Mouse (Mus musculus) C2C12 (cell line): Measurements from ENCODE around the gene Ap5b1. TPM values are rescaled to one million over a fixed set of nuclear protein-coding genes. Genes with fewer than 3 reads are reported as not detected.

Experiments used
- H3K27me3 ChIP-seq: one replicate; pipeline ENCODE4 v1.6.1; 2011; ENCODE audit not compliant: control insufficient read depth, insufficient read depth, insufficient read length
- H3K36me3 ChIP-seq: one replicate; pipeline ENCODE4 v1.6.1; 2011; ENCODE audit not compliant: control insufficient read depth, insufficient read depth
- H3K4me3 ChIP-seq: one replicate; pipeline ENCODE4 v1.5.1; 2011; ENCODE audit warnings: mild to moderate bottlenecking, control low read depth; ENCODE audit not compliant: poor library complexity, insufficient read depth, severe bottlenecking
- H3K79me2 ChIP-seq: one replicate; pipeline ENCODE4 v1.6.1; 2011; ENCODE audit not compliant: control insufficient read depth, insufficient read depth
- H3K79me3 ChIP-seq: one replicate; pipeline ENCODE4 v1.6.1; 2011; ENCODE audit warnings: low read depth, control low read depth
- H3ac ChIP-seq: one replicate; pipeline ENCODE3; 2011; ENCODE audit warnings: low read depth; ENCODE audit not compliant: control insufficient read depth, insufficient read length
- CEBPB ChIP-seq: IDR thresholded peaks from one replicate; pipeline ENCODE4 v1.6.1; 2011; ENCODE audit warnings: low read depth, mild to moderate bottlenecking, control low read depth, moderate library complexity
- CTCF ChIP-seq: IDR thresholded peaks from one replicate; pipeline ENCODE4 v1.5.1; 2011; ENCODE audit not compliant: control insufficient read depth, insufficient read depth, insufficient read length
- FOSL1 ChIP-seq: IDR thresholded peaks from one replicate; pipeline ENCODE4 v1.8.0; 2011; ENCODE audit warnings: mild to moderate bottlenecking, low read length; ENCODE audit not compliant: poor library complexity, insufficient read depth, severe bottlenecking
- MAX ChIP-seq: IDR thresholded peaks from one replicate; pipeline ENCODE4 v1.6.1; 2011; ENCODE audit warnings: mild to moderate bottlenecking, control low read depth
- MYOD1 ChIP-seq: IDR thresholded peaks from one replicate; pipeline ENCODE4 v1.6.1; 2011; ENCODE audit warnings: low read depth; ENCODE audit not compliant: control insufficient read depth, insufficient read length
- MYOG ChIP-seq: IDR thresholded peaks from one replicate; pipeline ENCODE4 v1.6.1; 2011; ENCODE audit not compliant: control insufficient read depth, insufficient read length; ENCODE audit errors: extremely low read depth
- USF1 ChIP-seq: IDR thresholded peaks from one replicate; pipeline ENCODE4 v1.6.1; 2011; ENCODE audit warnings: low read depth, mild to moderate bottlenecking, control low read depth, moderate library complexity
- polyA plus RNA-seq: library from polyadenylated mRNA; unstranded; fragments of >200 nt; fragmentation: generic; extraction: Trizol; gene quantifications from one replicate; pipeline ENCODE4 v1.2.1, GENCODE M21; 2012; ENCODE audit warnings: missing spikeins

Ap5b1 gene
- polyA plus RNA-seq, 1 experiment: 3.9 TPM

- TF ChIP-seq MYOD1: no peak
- TF ChIP-seq CEBPB: no peak
- no peak for TF ChIP-seq MYOG
- no peak for TF ChIP-seq FOSL1
- no peak for TF ChIP-seq CTCF
- TF ChIP-seq MAX: no peak
- TF ChIP-seq USF1: no peak
- H3ac ChIP-seq: no peak overlapping the region
Measured at GRCm38 (mm10) chr19:5554212-5554611, 13.6 kb upstream of the Ap5b1 start.

GRCm38 (mm10) chr19:5558169-5558568 lies 9.7 kb upstream of the Ap5b1 start:
- Histone ChIP-seq H3K4me3 (no peak overlapping the region), H3K36me3 (no peaks in the 10 kb centered on the region), H3K27me3 (peaks cover 56% of the 10 kb centered on the region), H3K79me3 (no peaks in the 10 kb centered on the region), H3K79me2 (no peaks in the 10 kb centered on the region), H3ac (no peak overlapping the region)
- TF ChIP-seq MAX (no peak), CEBPB (no peak), MYOD1 (no peak), MYOG (no peak), USF1 (no peak), FOSL1 (no peak), CTCF (no peak)

More at GRCm38 (mm10) chr19:5554212-5554611, 13.6 kb upstream of the Ap5b1 start:
- H3K36me3 ChIP-seq: no peaks in the 10 kb centered on the region
- H3K79me3 ChIP-seq: no peaks in the 10 kb centered on the region
- H3K79me2 ChIP-seq: no peaks in the 10 kb centered on the region
- H3K27me3 ChIP-seq: peaks cover 35% of the 10 kb centered on the region
- H3K4me3 ChIP-seq: no peak overlapping the region

- H3K4me3 ChIP-seq: no peak overlapping the region
- peaks cover 56% of the 10 kb centered on the region for H3K27me3 ChIP-seq
- no peak overlapping the region for H3ac ChIP-seq
- no peaks in the 10 kb centered on the region for H3K79me3 ChIP-seq
- H3K36me3 ChIP-seq: no peaks in the 10 kb centered on the region
- TF ChIP-seq USF1 (no peak), MYOD1 (no peak), CTCF (no peak), FOSL1 (no peak), MYOG (no peak), MAX (no peak), CEBPB (no peak)
- H3K79me2 ChIP-seq: no peaks in the 10 kb centered on the region
Measured at GRCm38 (mm10) chr19:5558770-5559169, 9.1 kb upstream of the Ap5b1 start.

GRCm38 (mm10) chr19:5559229-5559628 lies 8.6 kb upstream of the Ap5b1 start:
- H3K4me3 ChIP-seq: no peak overlapping the region

DNA sequence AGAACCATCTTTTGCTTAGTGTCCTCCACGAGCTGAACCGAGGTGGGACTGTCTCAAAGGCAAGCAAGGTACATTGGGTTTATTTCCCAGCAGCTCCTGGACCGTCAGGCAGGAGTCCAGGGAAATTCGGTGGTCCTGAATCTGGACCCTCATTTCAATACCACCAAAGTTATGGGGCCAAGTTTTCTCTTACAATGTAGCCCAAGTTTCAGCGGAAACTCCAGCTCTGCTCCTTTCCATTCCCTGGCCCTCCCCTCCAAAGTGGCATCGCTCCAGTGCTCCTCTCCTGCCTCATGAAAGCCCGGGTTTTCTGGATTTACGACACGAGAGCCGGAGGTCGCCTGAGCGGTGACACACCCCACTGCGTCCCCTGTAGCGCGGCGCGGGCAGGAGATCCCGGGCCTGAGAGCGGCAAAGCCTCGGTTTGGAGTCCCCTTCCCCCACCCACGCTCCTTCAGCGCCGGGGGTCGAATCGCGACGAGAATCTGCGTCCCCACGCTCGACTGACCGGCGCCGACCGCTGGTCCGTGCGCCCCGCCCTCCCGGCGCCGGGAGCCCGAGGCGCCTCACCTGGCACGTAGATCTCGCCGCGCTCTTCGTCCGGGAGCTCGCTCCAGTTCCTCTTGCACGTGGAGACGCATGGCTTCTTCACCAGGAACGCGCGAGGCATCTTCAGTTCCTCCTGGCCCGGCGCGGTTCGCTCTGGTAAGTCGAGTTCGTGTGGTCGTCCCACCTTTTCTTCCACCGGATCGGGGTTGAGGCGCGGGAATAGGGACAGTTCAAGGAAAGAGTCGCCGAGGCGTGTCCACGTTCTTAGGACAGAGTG lies 8.0 kb upstream of the Ap5b1 start:
- Histone ChIP-seq H3ac (no peak overlapping the region), H3K79me2 (no peaks in the 10 kb centered on the region), H3K36me3 (no peaks in the 10 kb centered on the region), H3K4me3 (no peak overlapping the region), H3K27me3 (peaks cover 56% of the 10 kb centered on the region), H3K79me3 (no peaks in the 10 kb centered on the region)
- TF ChIP-seq CEBPB: no peak
- no peak for TF ChIP-seq USF1
- no peak for TF ChIP-seq CTCF
- TF ChIP-seq MYOG: no peak

More at GRCm38 (mm10) chr19:5559229-5559628, 8.6 kb upstream of the Ap5b1 start:
- no peaks in the 10 kb centered on the region for H3K79me2 ChIP-seq
- no peak for TF ChIP-seq CTCF
- TF ChIP-seq CEBPB: no peak
- TF ChIP-seq MYOG: no peak
- TF ChIP-seq MAX: no peak
- no peak for TF ChIP-seq MYOD1
- no peak for TF ChIP-seq USF1
- TF ChIP-seq FOSL1: no peak
- H3K36me3 ChIP-seq: no peaks in the 10 kb centered on the region
- no peak overlapping the region for H3ac ChIP-seq
- peaks cover 56% of the 10 kb centered on the region for H3K27me3 ChIP-seq
- H3K79me3 ChIP-seq: no peaks in the 10 kb centered on the region
